Mouse (Mus musculus): ENCODE measurements around the gene Txlna. TPM values are rescaled to one million over a fixed set of nuclear protein-coding genes. Genes with fewer than 3 reads are reported as not detected.

Txlna gene
- 23.0 and 26.7 TPM in 2 replicates for polyA plus RNA-seq (2015; fragmentation: Nextera tagmentation; extraction: Ambion mirVana)

- peak within 1 kb of the TSS; percentile 64 for H3K9ac ChIP-seq
- peak within 1 kb of the TSS; percentile 84 for H3K4me2 ChIP-seq
- no peaks in the 10 kb centered on the region for H3K9me3 ChIP-seq (replicated peaks)
- no peaks in the 10 kb centered on the region for H3K27me3 ChIP-seq
- ATAC-seq (ENCODE audit: insufficient read depth): peak; percentile 92
- H3K36me3 ChIP-seq (replicated peaks): peaks cover 41% of the 10 kb centered on the region
- WGBS (ENCODE audit: insufficient replicate concordance): under 1% methylated on average over 60 of the region's 60 CpGs
- peak within 1 kb of the TSS; percentile 76 for H3K4me3 ChIP-seq (replicated peaks)
- H3K27ac ChIP-seq (replicated peaks): peak within 1 kb of the TSS; percentile 90
- H3K4me1 ChIP-seq (replicated peaks): peaks cover 32% of the 10 kb centered on the region
Observed at GRCm38 (mm10) chr4:129640638-129641467, at the start of gene Txlna. Gene Txlna, minus strand, starts transcription at chr4:129641065.

GRCm38 (mm10) chr4:129684531-129684930, 43.7 kb upstream of the Txlna start:
- peaks cover 34% of the 10 kb centered on the region for H3K36me3 ChIP-seq (replicated peaks)
- ATAC-seq (ENCODE audit: insufficient read depth): no peak
- WGBS (ENCODE audit: insufficient replicate concordance): 83% methylated on average over 6 of the region's 6 CpGs

GRCm38 (mm10) chr4:129683901-129684493, 43.1 kb upstream of the Txlna start:
- ATAC-seq (ENCODE audit: insufficient read depth): 0 out of 2 replicates have a peak, but pooled peaks have one; percentile 18
- no peak overlapping the region for H3K27ac ChIP-seq (replicated peaks)
- no peak overlapping the region for H3K4me2 ChIP-seq
- H3K9ac ChIP-seq: no peak overlapping the region
- H3K36me3 ChIP-seq (replicated peaks): peaks cover 34% of the 10 kb centered on the region
- no peak overlapping the region for H3K4me3 ChIP-seq (replicated peaks)
- H3K4me1 ChIP-seq (replicated peaks): no peaks in the 10 kb centered on the region
- 77% methylated on average over 11 of the region's 11 CpGs for WGBS (ENCODE audit: insufficient replicate concordance)
- H3K27me3 ChIP-seq: no peaks in the 10 kb centered on the region
- no peaks in the 10 kb centered on the region for H3K9me3 ChIP-seq (replicated peaks)

More at GRCm38 (mm10) chr4:129684531-129684930, 43.7 kb upstream of the Txlna start:
- Histone ChIP-seq H3K4me1 (replicated peaks) (no peaks in the 10 kb centered on the region), H3K4me2 (no peak overlapping the region), H3K27ac (replicated peaks) (no peak overlapping the region), H3K4me3 (replicated peaks) (no peak overlapping the region), H3K9ac (no peak overlapping the region), H3K9me3 (replicated peaks) (no peaks in the 10 kb centered on the region), H3K27me3 (no peaks in the 10 kb centered on the region)

- Histone ChIP-seq H3K9me3 (replicated peaks) (no peaks in the 10 kb centered on the region), H3K4me2 (no peak overlapping the region), H3K4me1 (replicated peaks) (no peaks in the 10 kb centered on the region), H3K4me3 (replicated peaks) (no peak overlapping the region), H3K27me3 (no peaks in the 10 kb centered on the region), H3K27ac (replicated peaks) (no peak overlapping the region), H3K9ac (no peak overlapping the region), H3K36me3 (replicated peaks) (peaks cover 31% of the 10 kb centered on the region)
- no peak for ATAC-seq (ENCODE audit: insufficient read depth)
- WGBS (ENCODE audit: insufficient replicate concordance): 76% methylated on average over 11 of the region's 11 CpGs
Observed at GRCm38 (mm10) chr4:129681837-129682236, 41.0 kb upstream of the Txlna start.

- Histone ChIP-seq H3K4me3 (replicated peaks) (peak overlapping the region; percentile 91), H3K4me1 (replicated peaks) (peaks cover 26% of the 10 kb centered on the region), H3K9ac (peak overlapping the region; percentile 96), H3K9me3 (replicated peaks) (no peaks in the 10 kb centered on the region), H3K27me3 (no peaks in the 10 kb centered on the region), H3K36me3 (replicated peaks) (peaks cover 17% of the 10 kb centered on the region; the same call in 1 of the 2 replicates), H3K4me2 (peak overlapping the region; percentile 88), H3K27ac (replicated peaks) (peak overlapping the region; percentile 92)
- ATAC-seq (ENCODE audit: insufficient read depth): peak; percentile 36; the same call in 1 of the 2 replicates
- WGBS (ENCODE audit: insufficient replicate concordance): 3% methylated on average over 10 of the region's 10 CpGs
Observed at GRCm38 (mm10) chr4:129672878-129673449, 32.1 kb upstream of the Txlna start.

GRCm38 (mm10) chr4:129672083-129672877, 31.4 kb upstream of the Txlna start, which contains the start of gene Kpna6:
Gene Kpna6, minus strand, starts transcription at chr4:129672767.
- peaks cover 26% of the 10 kb centered on the region for H3K4me1 ChIP-seq (replicated peaks)
- peak within 1 kb of the TSS; percentile 88 for H3K4me2 ChIP-seq
- under 1% methylated on average over 65 of the region's 65 CpGs for WGBS (ENCODE audit: insufficient replicate concordance)
- H3K4me3 ChIP-seq (replicated peaks): peak within 1 kb of the TSS; percentile 91
- peak within 1 kb of the TSS; percentile 92 for H3K27ac ChIP-seq (replicated peaks)
- no peaks in the 10 kb centered on the region for H3K27me3 ChIP-seq
- peaks cover 20% of the 10 kb centered on the region; the same call in 1 of the 2 replicates for H3K36me3 ChIP-seq (replicated peaks)
- peak within 1 kb of the TSS; percentile 96 for H3K9ac ChIP-seq
- ATAC-seq (ENCODE audit: insufficient read depth): peak; percentile 79
- H3K9me3 ChIP-seq (replicated peaks): no peaks in the 10 kb centered on the region

- no peaks in the 10 kb centered on the region for H3K9me3 ChIP-seq (replicated peaks)
- peak overlapping the region; percentile 96 for H3K9ac ChIP-seq
- ATAC-seq (ENCODE audit: insufficient read depth): peak; percentile 54; the same call in 1 of the 2 replicates
- 3% methylated on average over 12 of the region's 12 CpGs for WGBS (ENCODE audit: insufficient replicate concordance)
- peak overlapping the region; percentile 91 for H3K4me3 ChIP-seq (replicated peaks)
- H3K27me3 ChIP-seq: no peaks in the 10 kb centered on the region
- peak overlapping the region; percentile 92 for H3K27ac ChIP-seq (replicated peaks)
- peaks cover 26% of the 10 kb centered on the region for H3K4me1 ChIP-seq (replicated peaks)
- H3K36me3 ChIP-seq (replicated peaks): 0 out of 2 replicates have a peak, but pooled peaks cover 16% of the 10 kb centered on the region
- peak overlapping the region; percentile 88 for H3K4me2 ChIP-seq
Observed at GRCm38 (mm10) chr4:129671491-129672082, 30.7 kb upstream of the Txlna start.

- no peak for ATAC-seq (ENCODE audit: insufficient read depth)
- Histone ChIP-seq H3K4me3 (replicated peaks) (no peak overlapping the region), H3K4me1 (replicated peaks) (no peaks in the 10 kb centered on the region), H3K36me3 (replicated peaks) (peaks cover 53% of the 10 kb centered on the region), H3K9me3 (replicated peaks) (no peaks in the 10 kb centered on the region), H3K4me2 (no peak overlapping the region), H3K27me3 (no peaks in the 10 kb centered on the region), H3K9ac (no peak overlapping the region), H3K27ac (replicated peaks) (no peak overlapping the region)
- 75% methylated on average over 3 of the region's 3 CpGs for WGBS (ENCODE audit: insufficient replicate concordance)
Observed at GRCm38 (mm10) chr4:129662255-129662813, 21.5 kb upstream of the Txlna start.

- H3K36me3 ChIP-seq (replicated peaks): peaks cover 57% of the 10 kb centered on the region
- 85% methylated on average over 3 of the region's 3 CpGs for WGBS (ENCODE audit: insufficient replicate concordance)
Observed at GRCm38 (mm10) chr4:129661584-129661983, 20.7 kb upstream of the Txlna start.

GRCm38 (mm10) chr4:129654770-129655169, 13.9 kb upstream of the Txlna start:
- ATAC-seq (ENCODE audit: insufficient read depth): no peak
- no peaks in the 10 kb centered on the region for H3K4me1 ChIP-seq (replicated peaks)
- no peak overlapping the region for H3K4me2 ChIP-seq
- no peak overlapping the region for H3K27ac ChIP-seq (replicated peaks)
- no peaks in the 10 kb centered on the region for H3K9me3 ChIP-seq (replicated peaks)
- 83% methylated on average over 14 of the region's 14 CpGs for WGBS (ENCODE audit: insufficient replicate concordance)
- H3K9ac ChIP-seq: no peak overlapping the region
- H3K36me3 ChIP-seq (replicated peaks): peaks cover 95% of the 10 kb centered on the region
- no peak overlapping the region for H3K4me3 ChIP-seq (replicated peaks)
- no peaks in the 10 kb centered on the region for H3K27me3 ChIP-seq

More at GRCm38 (mm10) chr4:129661584-129661983, 20.7 kb upstream of the Txlna start:
- Histone ChIP-seq H3K27me3 (no peaks in the 10 kb centered on the region), H3K4me3 (replicated peaks) (no peak overlapping the region), H3K9ac (no peak overlapping the region), H3K4me1 (replicated peaks) (no peaks in the 10 kb centered on the region), H3K9me3 (replicated peaks) (no peaks in the 10 kb centered on the region), H3K27ac (replicated peaks) (no peak overlapping the region), H3K4me2 (no peak overlapping the region)
- ATAC-seq (ENCODE audit: insufficient read depth): no peak
